Mouse (Mus musculus): ENCODE data around the gene Pcsk2. TPM values are rescaled to one million over a fixed set of nuclear protein-coding genes. Genes with fewer than 3 reads are reported as not detected.

Gene Pcsk2
- polyA plus RNA-seq, 1 experiment = 0.29 TPM

DNA sequence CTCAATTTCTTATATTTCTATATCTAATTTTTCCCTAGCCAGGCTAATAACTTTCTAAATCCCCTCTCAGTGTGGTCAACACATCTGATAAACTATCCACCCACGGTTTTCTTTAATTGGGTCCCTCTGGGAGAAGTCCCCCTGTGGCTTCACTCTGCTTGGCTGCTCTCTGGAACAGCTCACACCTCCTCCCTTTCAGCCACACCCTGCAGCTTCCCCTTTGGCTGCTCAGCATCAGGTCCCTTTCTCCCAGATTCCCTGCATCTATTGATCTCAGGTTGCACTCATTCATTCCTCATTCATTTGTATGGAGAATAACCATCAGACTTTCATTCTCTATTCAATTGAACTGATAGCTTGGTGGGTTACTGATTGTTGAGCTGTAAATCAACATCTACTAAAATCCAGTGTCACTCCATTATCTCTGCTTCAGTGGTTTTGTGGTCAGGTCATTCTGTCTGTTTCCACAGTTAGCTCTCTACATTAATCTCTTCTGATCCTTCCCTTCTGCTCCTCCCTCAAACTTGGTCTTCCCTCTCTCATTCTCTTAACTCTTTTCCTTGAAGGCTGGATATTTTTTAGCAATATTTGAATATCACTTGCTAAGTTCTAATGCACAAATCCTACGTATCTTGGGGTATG is 58.0 kb downstream of the Pcsk2 start:
- no peak overlapping the region for H3K27ac ChIP-seq (ENCODE audit: insufficient read depth, low read depth, low read length)
- no peak for TF ChIP-seq CTCF (IDR thresholded peaks at IDR 0.05; ENCODE audit: extremely low read depth, insufficient read length, insufficient replicate concordance, low read depth, low read length)
- TF ChIP-seq POLR2A (IDR thresholded peaks at IDR 0.05; ENCODE audit: low read depth, low read length) = no peak
- 44% methylated on average over 2 of the region's 2 CpGs for WGBS

DNA sequence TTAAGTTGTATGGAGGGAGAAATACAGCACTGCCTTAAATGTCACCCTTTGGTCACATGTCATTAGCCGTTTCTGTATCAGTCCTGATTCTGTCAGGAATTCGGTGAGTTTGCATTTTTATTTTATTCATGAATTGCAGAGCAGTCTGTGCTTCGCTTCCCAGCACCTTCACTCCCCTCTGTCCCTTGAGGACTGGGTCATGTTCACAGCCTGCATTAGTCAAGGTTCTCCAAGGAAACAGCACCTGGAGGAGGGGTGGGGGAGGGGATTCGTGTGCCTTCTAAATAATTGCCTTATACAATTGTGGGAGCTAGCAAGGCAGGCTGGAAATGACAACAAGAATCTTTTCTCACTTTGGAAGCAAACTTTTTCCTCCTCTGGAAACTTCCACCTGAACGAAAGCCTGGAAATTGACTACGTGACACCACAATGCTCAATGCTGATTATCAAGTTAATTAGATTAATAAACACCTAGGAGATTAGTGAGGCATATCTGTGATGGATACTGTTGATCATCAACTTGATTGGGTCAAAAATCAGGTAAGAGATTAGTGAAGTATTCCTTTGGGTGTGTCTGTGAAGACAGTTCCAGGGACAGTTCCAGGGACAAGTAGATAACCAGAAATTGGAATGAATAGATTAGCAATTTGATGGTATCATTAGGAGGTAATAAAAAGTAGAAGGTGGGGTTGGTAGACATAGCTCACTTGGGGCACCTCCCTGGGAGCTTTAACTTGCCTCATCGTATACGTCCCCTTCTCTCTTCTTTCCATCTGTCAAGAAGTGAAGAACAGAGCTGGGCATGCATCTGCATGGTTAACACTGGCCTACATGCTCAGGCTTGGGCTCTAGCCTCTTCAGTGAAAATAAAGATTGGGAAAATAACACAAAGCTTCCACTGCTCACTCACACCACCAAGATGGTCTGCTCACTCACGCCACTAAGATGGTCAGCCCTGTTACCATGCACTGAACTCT is 64.7 kb downstream of the Pcsk2 start:
- TF ChIP-seq POLR2A (IDR thresholded peaks at IDR 0.05; ENCODE audit: low read depth, low read length) (no peak), CTCF (IDR thresholded peaks at IDR 0.05; ENCODE audit: extremely low read depth, insufficient read length, insufficient replicate concordance, low read depth, low read length) (no peak)
- no peak overlapping the region for H3K27ac ChIP-seq (ENCODE audit: insufficient read depth, low read depth, low read length)
- H3K36me3 ChIP-seq (ENCODE audit: control insufficient read depth, insufficient read depth, low read length) = no peaks in the 10 kb centered on the region
- no peaks in the 10 kb centered on the region for H3K27me3 ChIP-seq (ENCODE audit: control insufficient read depth, insufficient read depth, low read length)
- H3K4me3 ChIP-seq (ENCODE audit: low read depth, low read length) = no peak overlapping the region
- WGBS = 62% methylated on average over 9 of the region's 9 CpGs
- H3K4me1 ChIP-seq (ENCODE audit: control insufficient read depth, insufficient read depth, insufficient read length, low read length) = no peaks in the 10 kb centered on the region

More for the DNA sequence above, 58.0 kb downstream of the Pcsk2 start:
- Histone ChIP-seq H3K4me3 (ENCODE audit: low read depth, low read length) (no peak overlapping the region), H3K27me3 (ENCODE audit: control insufficient read depth, insufficient read depth, low read length) (no peaks in the 10 kb centered on the region), H3K4me1 (ENCODE audit: control insufficient read depth, insufficient read depth, insufficient read length, low read length) (no peaks in the 10 kb centered on the region), H3K36me3 (ENCODE audit: control insufficient read depth, insufficient read depth, low read length) (no peaks in the 10 kb centered on the region)

DNA sequence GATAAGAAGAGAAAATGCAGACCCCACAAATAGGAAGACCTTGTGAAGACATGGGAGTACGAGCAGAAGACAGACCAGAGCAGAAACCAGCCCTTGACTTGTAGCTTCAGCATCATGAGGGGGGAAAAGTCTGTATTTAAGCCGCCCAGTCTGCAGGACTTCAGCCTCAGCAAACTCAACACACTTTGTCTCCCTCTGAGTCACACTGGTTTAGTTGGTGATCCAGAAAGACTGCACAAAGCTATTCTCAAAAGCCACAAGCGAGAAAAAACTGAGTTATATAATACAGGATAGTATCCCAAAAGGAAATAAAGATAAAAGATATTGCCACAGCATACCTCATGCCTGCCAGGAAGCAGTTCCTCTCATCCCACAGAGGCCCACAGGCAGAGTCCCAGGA is 67.5 kb downstream of the Pcsk2 start:
- Histone ChIP-seq H3K27ac (ENCODE audit: insufficient read depth, low read depth, low read length) (no peak overlapping the region), H3K4me3 (ENCODE audit: low read depth, low read length) (no peak overlapping the region), H3K36me3 (ENCODE audit: control insufficient read depth, insufficient read depth, low read length) (no peaks in the 10 kb centered on the region), H3K27me3 (ENCODE audit: control insufficient read depth, insufficient read depth, low read length) (no peaks in the 10 kb centered on the region), H3K4me1 (ENCODE audit: control insufficient read depth, insufficient read depth, insufficient read length, low read length) (no peaks in the 10 kb centered on the region)
- TF ChIP-seq POLR2A (IDR thresholded peaks at IDR 0.05; ENCODE audit: low read depth, low read length) = no peak
- TF ChIP-seq CTCF (IDR thresholded peaks at IDR 0.05; ENCODE audit: extremely low read depth, insufficient read length, insufficient replicate concordance, low read depth, low read length) = no peak
- 55% methylated on average over 3 of the region's 3 CpGs for WGBS

DNA sequence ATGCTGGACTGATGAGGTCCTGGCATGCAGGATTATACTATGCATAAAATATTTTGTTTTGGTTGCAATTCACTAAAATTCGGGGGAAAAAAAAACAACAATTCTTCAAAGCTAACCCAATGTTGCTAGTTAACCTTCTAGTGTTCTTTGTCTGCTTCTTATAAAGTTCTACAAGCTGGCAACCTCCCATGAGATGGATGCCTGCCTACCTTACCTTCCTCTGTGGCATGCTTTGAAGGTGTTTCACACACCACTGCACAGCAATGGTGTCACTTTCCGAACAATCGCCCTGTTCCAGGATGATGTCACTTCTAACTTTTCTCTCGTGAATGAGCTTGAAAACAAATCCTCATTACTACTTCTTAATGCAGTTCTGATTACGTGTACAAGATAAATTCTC is 68.8 kb downstream of the Pcsk2 start:
- Histone ChIP-seq H3K4me1 (ENCODE audit: control insufficient read depth, insufficient read depth, insufficient read length, low read length) (no peaks in the 10 kb centered on the region), H3K27me3 (ENCODE audit: control insufficient read depth, insufficient read depth, low read length) (no peaks in the 10 kb centered on the region), H3K36me3 (ENCODE audit: control insufficient read depth, insufficient read depth, low read length) (no peaks in the 10 kb centered on the region), H3K4me3 (ENCODE audit: low read depth, low read length) (no peak overlapping the region), H3K27ac (ENCODE audit: insufficient read depth, low read depth, low read length) (no peak overlapping the region)
- no peak for TF ChIP-seq CTCF (IDR thresholded peaks at IDR 0.05; ENCODE audit: extremely low read depth, insufficient read length, insufficient replicate concordance, low read depth, low read length)
- TF ChIP-seq POLR2A (IDR thresholded peaks at IDR 0.05; ENCODE audit: low read depth, low read length) = no peak
- WGBS = 76% methylated on average over 5 of the region's 5 CpGs

DNA sequence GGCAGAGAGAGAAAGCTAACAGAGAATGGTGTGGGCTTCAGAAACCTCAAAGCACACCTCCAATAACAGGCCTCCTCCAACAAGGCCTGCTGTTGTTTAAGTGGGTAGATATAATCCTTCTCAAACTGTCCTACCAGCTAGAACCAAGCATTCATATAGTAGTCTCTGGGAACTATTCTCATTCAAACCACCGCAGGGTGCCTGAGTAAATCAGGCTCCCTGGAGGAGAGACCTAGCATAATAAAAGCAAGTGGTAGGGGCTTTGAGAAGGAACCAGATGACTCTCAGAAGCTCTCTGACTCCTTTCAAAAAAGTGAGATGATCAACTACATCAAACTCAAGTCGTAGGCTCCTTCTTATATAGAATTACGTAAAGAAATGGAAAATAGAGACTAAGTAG is 75.0 kb downstream of the Pcsk2 start:
- Histone ChIP-seq H3K4me3 (ENCODE audit: low read depth, low read length) (no peak overlapping the region), H3K4me1 (ENCODE audit: control insufficient read depth, insufficient read depth, insufficient read length, low read length) (no peaks in the 10 kb centered on the region), H3K36me3 (ENCODE audit: control insufficient read depth, insufficient read depth, low read length) (no peaks in the 10 kb centered on the region), H3K27me3 (ENCODE audit: control insufficient read depth, insufficient read depth, low read length) (no peaks in the 10 kb centered on the region), H3K27ac (ENCODE audit: insufficient read depth, low read depth, low read length) (no peak overlapping the region)
- TF ChIP-seq CTCF (IDR thresholded peaks at IDR 0.05; ENCODE audit: extremely low read depth, insufficient read length, insufficient replicate concordance, low read depth, low read length) (no peak), POLR2A (IDR thresholded peaks at IDR 0.05; ENCODE audit: low read depth, low read length) (no peak)
- WGBS = 52% methylated on average over 3 of the region's 3 CpGs

DNA sequence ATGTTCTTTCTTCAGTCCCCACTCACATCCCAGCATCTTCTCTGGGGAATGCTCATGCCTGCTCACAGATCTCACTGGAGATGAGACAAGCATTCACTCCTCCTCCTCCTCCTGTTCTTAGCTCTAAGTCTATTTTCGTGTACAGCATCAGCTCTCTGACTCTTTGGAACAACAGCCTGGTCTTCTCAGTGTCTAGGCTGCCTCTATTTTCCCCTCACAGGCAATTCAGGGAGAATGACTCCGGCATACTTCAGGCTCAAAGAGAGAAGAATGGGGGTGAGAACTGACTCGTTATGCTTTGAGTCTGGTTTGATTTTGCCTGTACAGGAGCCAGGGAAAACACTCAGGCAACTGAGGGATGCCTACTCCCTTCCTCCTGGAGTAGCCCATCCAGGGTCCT is 78.0 kb downstream of the Pcsk2 start:
- WGBS = 49% methylated on average over 3 of the region's 3 CpGs
- H3K36me3 ChIP-seq (ENCODE audit: control insufficient read depth, insufficient read depth, low read length) = no peaks in the 10 kb centered on the region
- no peak for TF ChIP-seq CTCF (IDR thresholded peaks at IDR 0.05; ENCODE audit: extremely low read depth, insufficient read length, insufficient replicate concordance, low read depth, low read length)
- no peak for TF ChIP-seq POLR2A (IDR thresholded peaks at IDR 0.05; ENCODE audit: low read depth, low read length)
- H3K4me3 ChIP-seq (ENCODE audit: low read depth, low read length) = no peak overlapping the region
- H3K27me3 ChIP-seq (ENCODE audit: control insufficient read depth, insufficient read depth, low read length) = no peaks in the 10 kb centered on the region
- H3K4me1 ChIP-seq (ENCODE audit: control insufficient read depth, insufficient read depth, insufficient read length, low read length) = no peaks in the 10 kb centered on the region
- no peak overlapping the region for H3K27ac ChIP-seq (ENCODE audit: insufficient read depth, low read depth, low read length)

DNA sequence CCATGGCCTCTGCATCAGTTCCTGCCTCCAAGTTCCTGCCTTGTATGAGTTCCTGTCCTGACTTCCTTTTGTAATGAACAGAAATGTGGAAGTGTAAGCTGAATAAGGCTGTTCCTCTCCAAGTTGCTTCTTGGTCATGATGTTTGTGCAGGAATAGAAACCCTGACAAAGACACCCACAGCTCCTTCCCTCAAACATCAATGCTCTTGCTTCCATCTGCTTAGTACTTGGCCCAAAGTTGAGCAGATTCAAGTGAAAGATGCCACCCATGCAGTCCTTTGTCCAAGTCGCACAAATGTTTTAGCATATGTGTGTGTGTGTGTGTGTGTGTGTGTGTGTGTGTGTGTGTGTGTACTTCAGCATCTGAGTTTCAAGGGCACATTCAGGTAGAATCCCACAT is 97.3 kb downstream of the Pcsk2 start:
- Histone ChIP-seq H3K27me3 (ENCODE audit: control insufficient read depth, insufficient read depth, low read length) (no peaks in the 10 kb centered on the region), H3K4me1 (ENCODE audit: control insufficient read depth, insufficient read depth, insufficient read length, low read length) (no peaks in the 10 kb centered on the region), H3K36me3 (ENCODE audit: control insufficient read depth, insufficient read depth, low read length) (no peaks in the 10 kb centered on the region), H3K4me3 (ENCODE audit: low read depth, low read length) (no peak overlapping the region), H3K27ac (ENCODE audit: insufficient read depth, low read depth, low read length) (no peak overlapping the region)
- TF ChIP-seq CTCF (IDR thresholded peaks at IDR 0.05; ENCODE audit: extremely low read depth, insufficient read length, insufficient replicate concordance, low read depth, low read length) (no peak), POLR2A (IDR thresholded peaks at IDR 0.05; ENCODE audit: low read depth, low read length) (no peak)
- WGBS = 88% methylated on average over 1 of the region's 1 CpGs

All from small intestine, adult 2 months (tissue).